ENCODE assay signal across 18 mouse cellular contexts in genomic region chr7:3338286-3338935, GRCm38 (mm10). TPM values are rescaled to one million over a fixed set of nuclear protein-coding genes. Genes with fewer than 3 reads are reported as not detected.
"Had no signal": no experiment of that assay in that cellular context is flagged by ENCODE, and none has a peak within 500 bp of the region (broad histone marks: within the 10 kb centered on the region; RNA-seq: fewer than 3 reads in every experiment).

No protein-coding gene starts in this region.

- H3K9ac ChIP-seq: lung, embryonic 14.5 days; midbrain, embryonic 12.5 days; neural tube, embryonic 13.5 days; neural tube, embryonic 15.5 days; stomach, embryonic 15.5 days had no signal

- ATAC-seq: midbrain, embryonic 16.5 days had no signal

- H3K4me3 ChIP-seq: midbrain, embryonic 10.5 days; midbrain, embryonic 12.5 days; myocyte; neural tube, embryonic 13.5 days; neural tube, embryonic 15.5 days; stomach, embryonic 15.5 days had no signal

- H3K4me1 ChIP-seq: stomach, embryonic 15.5 days had no signal

- H3K4me2 ChIP-seq: lung, embryonic 14.5 days; midbrain, embryonic 12.5 days; neural tube, embryonic 13.5 days; neural tube, embryonic 15.5 days; stomach, embryonic 15.5 days had no signal

- H3K9me3 ChIP-seq: midbrain, embryonic 10.5 days; midbrain, embryonic 12.5 days; neural tube, embryonic 13.5 days; neural tube, embryonic 15.5 days; stomach, embryonic 15.5 days had no signal

- H3K36me3 ChIP-seq: stomach, embryonic 15.5 days had no signal

- H3K27me3 ChIP-seq: midbrain, embryonic 12.5 days; neural tube, embryonic 13.5 days; neural tube, embryonic 15.5 days; stomach, embryonic 15.5 days had no signal

- DNase-seq: lung, adult 18-20 months; lung, embryonic 14.5 days; lung, postnatal 10 days; lung, postnatal 4 days; midbrain, embryonic 14.5 days; right cerebral cortex, postnatal 14 days; thymus, adult 2 months; thymus, postnatal 25 days had no signal

- H3K27ac ChIP-seq: midbrain, embryonic 10.5 days; midbrain, embryonic 12.5 days; neural tube, embryonic 13.5 days; neural tube, embryonic 15.5 days; stomach, embryonic 15.5 days; stomach, postnatal 0 days had no signal

RNA-seq across cellular contexts. Expression of gene Cacng7, which starts 5.7 kb away (rescaled TPM):
- total RNA-seq: megakaryocyte, adult 5-6 weeks; megakaryocyte-erythroid progenitor cell, adult 5-6 weeks had no signal

RNA-seq across cellular contexts. Expression of gene Prkcg, which starts 49.4 kb away (rescaled TPM):
- total RNA-seq: megakaryocyte-erythroid progenitor cell, adult 5-6 weeks had no signal

RNA-seq across cellular contexts. Expression of gene Cacng8, which starts 52.1 kb away (rescaled TPM):
- total RNA-seq: megakaryocyte, adult 5-6 weeks; megakaryocyte-erythroid progenitor cell, adult 5-6 weeks had no signal
